Mouse (Mus musculus): ENCODE results near the gene Trex1. TPM values are rescaled to one million over a fixed set of nuclear protein-coding genes. Genes with fewer than 3 reads are reported as not detected.
A peak's percentile ranks its signal among the peaks of the same experiment; 100 is the strongest.

Gene Trex1
- polyA plus RNA-seq, 1 experiment from 2014 or later: 15.3 TPM

GRCm38 (mm10) chr9:109056916-109057315, 2.6 kb downstream of the Trex1 start:
- H3K27me3 ChIP-seq (ENCODE audit: control insufficient read depth, insufficient read depth, low read length): no peaks in the 10 kb centered on the region
- no peak overlapping the region for H3K9ac ChIP-seq (replicated peaks; ENCODE audit: low read length)
- no peak overlapping the region for H3K4me3 ChIP-seq (replicated peaks; ENCODE audit: low read depth, low read length)
- peaks cover 35% of the 10 kb centered on the region for H3K36me3 ChIP-seq (ENCODE audit: control insufficient read depth, insufficient read depth, low read length)
- peaks cover 15% of the 10 kb centered on the region for H3K4me1 ChIP-seq (ENCODE audit: control insufficient read depth, insufficient read depth, low read length)
- ATAC-seq (ENCODE audit: low FRiP score, low TSS enrichment) (no peak), DNase-seq (no peak)
- 86% methylated on average over 4 of the region's 4 CpGs for WGBS
- H3K4me2 ChIP-seq (ENCODE audit: low read length): no peak overlapping the region
- H3K9me3 ChIP-seq (ENCODE audit: control insufficient read depth, low read length): no peaks in the 10 kb centered on the region
- no peak overlapping the region for H3K27ac ChIP-seq (replicated peaks; ENCODE audit: low read depth, low read length)

GRCm38 (mm10) chr9:109056081-109056690, 3.3 kb downstream of the Trex1 start:
- Histone ChIP-seq H3K27ac (replicated peaks; ENCODE audit: low read depth, low read length) (no peak overlapping the region), H3K9me3 (ENCODE audit: control insufficient read depth, low read length) (no peaks in the 10 kb centered on the region), H3K9ac (replicated peaks; ENCODE audit: low read length) (no peak overlapping the region), H3K4me3 (replicated peaks; ENCODE audit: low read depth, low read length) (no peak overlapping the region), H3K27me3 (ENCODE audit: control insufficient read depth, insufficient read depth, low read length) (no peaks in the 10 kb centered on the region), H3K4me1 (ENCODE audit: control insufficient read depth, insufficient read depth, low read length) (peaks cover 15% of the 10 kb centered on the region), H3K36me3 (ENCODE audit: control insufficient read depth, insufficient read depth, low read length) (peaks cover 31% of the 10 kb centered on the region), H3K4me2 (ENCODE audit: low read length) (no peak overlapping the region)
- ATAC-seq (ENCODE audit: low FRiP score, low TSS enrichment) (no peak), DNase-seq (no peak)
- WGBS: 93% methylated on average over 17 of the region's 17 CpGs

- Histone ChIP-seq H3K9ac (replicated peaks; ENCODE audit: low read length) (peak overlapping the region; percentile 48), H3K4me2 (ENCODE audit: low read length) (peak overlapping the region; percentile 54), H3K36me3 (ENCODE audit: control insufficient read depth, insufficient read depth, low read length) (peaks cover 29% of the 10 kb centered on the region), H3K4me3 (replicated peaks; ENCODE audit: low read depth, low read length) (peak overlapping the region; percentile 31), H3K27me3 (ENCODE audit: control insufficient read depth, insufficient read depth, low read length) (no peaks in the 10 kb centered on the region), H3K27ac (replicated peaks; ENCODE audit: low read depth, low read length) (peak overlapping the region; percentile 66; the same call in 1 of the 2 replicates), H3K4me1 (ENCODE audit: control insufficient read depth, insufficient read depth, low read length) (peaks cover 15% of the 10 kb centered on the region), H3K9me3 (ENCODE audit: control insufficient read depth, low read length) (no peaks in the 10 kb centered on the region)
- 92% methylated on average over 12 of the region's 12 CpGs for WGBS
- DNase-seq (no peak), ATAC-seq (ENCODE audit: low FRiP score, low TSS enrichment) (no peak)
These were observed 4.1 kb downstream of the Trex1 start for GRCm38 (mm10) chr9:109055271-109056030.

GRCm38 (mm10) chr9:109054712-109055111, 4.8 kb downstream of the Trex1 start:
- peak; percentile 82 for DNase-seq
- WGBS: 13% methylated on average over 7 of the region's 7 CpGs
- Histone ChIP-seq H3K4me2 (ENCODE audit: low read length) (peak overlapping the region; percentile 54), H3K27ac (replicated peaks; ENCODE audit: low read depth, low read length) (peak overlapping the region; percentile 66), H3K36me3 (ENCODE audit: control insufficient read depth, insufficient read depth, low read length) (peaks cover 25% of the 10 kb centered on the region), H3K4me1 (ENCODE audit: control insufficient read depth, insufficient read depth, low read length) (peaks cover 15% of the 10 kb centered on the region), H3K9me3 (ENCODE audit: control insufficient read depth, low read length) (no peaks in the 10 kb centered on the region), H3K4me3 (replicated peaks; ENCODE audit: low read depth, low read length) (peak overlapping the region; percentile 31), H3K9ac (replicated peaks; ENCODE audit: low read length) (peak overlapping the region; percentile 48; the same call in 1 of the 2 replicates), H3K27me3 (ENCODE audit: control insufficient read depth, insufficient read depth, low read length) (no peaks in the 10 kb centered on the region)
- peak; percentile 56; the same call in 1 of the 2 replicates for ATAC-seq (ENCODE audit: low FRiP score, low TSS enrichment)

GRCm38 (mm10) chr9:109053851-109054250, 5.7 kb downstream of the Trex1 start:
- H3K4me1 ChIP-seq (ENCODE audit: control insufficient read depth, insufficient read depth, low read length): peaks cover 8% of the 10 kb centered on the region
- no peaks in the 10 kb centered on the region for H3K27me3 ChIP-seq (ENCODE audit: control insufficient read depth, insufficient read depth, low read length)
- no peak overlapping the region for H3K4me3 ChIP-seq (replicated peaks; ENCODE audit: low read depth, low read length)
- 80% methylated on average over 6 of the region's 6 CpGs for WGBS
- H3K9ac ChIP-seq (replicated peaks; ENCODE audit: low read length): no peak overlapping the region
- DNase-seq (no peak), ATAC-seq (ENCODE audit: low FRiP score, low TSS enrichment) (no peak)
- H3K27ac ChIP-seq (replicated peaks; ENCODE audit: low read depth, low read length): no peak overlapping the region
- peaks cover 25% of the 10 kb centered on the region for H3K36me3 ChIP-seq (ENCODE audit: control insufficient read depth, insufficient read depth, low read length)
- H3K9me3 ChIP-seq (ENCODE audit: control insufficient read depth, low read length): no peaks in the 10 kb centered on the region
- H3K4me2 ChIP-seq (ENCODE audit: low read length): no peak overlapping the region

- Histone ChIP-seq H3K4me1 (ENCODE audit: control insufficient read depth, insufficient read depth, low read length) (peaks cover 7% of the 10 kb centered on the region), H3K36me3 (ENCODE audit: control insufficient read depth, insufficient read depth, low read length) (peaks cover 22% of the 10 kb centered on the region), H3K4me3 (replicated peaks; ENCODE audit: low read depth, low read length) (no peak overlapping the region), H3K9ac (replicated peaks; ENCODE audit: low read length) (no peak overlapping the region), H3K27me3 (ENCODE audit: control insufficient read depth, insufficient read depth, low read length) (no peaks in the 10 kb centered on the region), H3K27ac (replicated peaks; ENCODE audit: low read depth, low read length) (no peak overlapping the region), H3K4me2 (ENCODE audit: low read length) (no peak overlapping the region), H3K9me3 (ENCODE audit: control insufficient read depth, low read length) (no peaks in the 10 kb centered on the region)
- ATAC-seq (ENCODE audit: low FRiP score, low TSS enrichment) (no peak), DNase-seq (no peak)
- 74% methylated on average over 3 of the region's 3 CpGs for WGBS
These were observed 6.2 kb downstream of the Trex1 start for GRCm38 (mm10) chr9:109053366-109053765.

- ATAC-seq (ENCODE audit: low FRiP score, low TSS enrichment) (no peak), DNase-seq (no peak)
- no peaks in the 10 kb centered on the region for H3K27me3 ChIP-seq (ENCODE audit: control insufficient read depth, insufficient read depth, low read length)
- H3K27ac ChIP-seq (replicated peaks; ENCODE audit: low read depth, low read length): no peak overlapping the region
- H3K9ac ChIP-seq (replicated peaks; ENCODE audit: low read length): no peak overlapping the region
- no peak overlapping the region for H3K4me3 ChIP-seq (replicated peaks; ENCODE audit: low read depth, low read length)
- peaks cover 7% of the 10 kb centered on the region for H3K4me1 ChIP-seq (ENCODE audit: control insufficient read depth, insufficient read depth, low read length)
- H3K36me3 ChIP-seq (ENCODE audit: control insufficient read depth, insufficient read depth, low read length): peaks cover 15% of the 10 kb centered on the region
- H3K4me2 ChIP-seq (ENCODE audit: low read length): no peak overlapping the region
- H3K9me3 ChIP-seq (ENCODE audit: control insufficient read depth, low read length): no peaks in the 10 kb centered on the region
- 87% methylated on average over 9 of the region's 9 CpGs for WGBS
These were observed 6.9 kb downstream of the Trex1 start for GRCm38 (mm10) chr9:109052490-109053260.

- Histone ChIP-seq H3K4me1 (ENCODE audit: control insufficient read depth, insufficient read depth, low read length) (peaks cover 7% of the 10 kb centered on the region), H3K9me3 (ENCODE audit: control insufficient read depth, low read length) (no peaks in the 10 kb centered on the region), H3K36me3 (ENCODE audit: control insufficient read depth, insufficient read depth, low read length) (peaks cover 7% of the 10 kb centered on the region), H3K27ac (replicated peaks; ENCODE audit: low read depth, low read length) (no peak overlapping the region), H3K9ac (replicated peaks; ENCODE audit: low read length) (no peak overlapping the region), H3K4me2 (ENCODE audit: low read length) (no peak overlapping the region), H3K27me3 (ENCODE audit: control insufficient read depth, insufficient read depth, low read length) (no peaks in the 10 kb centered on the region), H3K4me3 (replicated peaks; ENCODE audit: low read depth, low read length) (no peak overlapping the region)
- ATAC-seq (ENCODE audit: low FRiP score, low TSS enrichment) (no peak), DNase-seq (no peak)
- 88% methylated on average over 10 of the region's 10 CpGs for WGBS
These were observed 7.7 kb downstream of the Trex1 start for GRCm38 (mm10) chr9:109051651-109052489.

Data from midbrain, embryonic 14.5 days (tissue).